Mouse (Mus musculus) testis, adult 2 months (tissue): Measurements from ENCODE around the gene Thada. TPM values are rescaled to one million over a fixed set of nuclear protein-coding genes. Genes with fewer than 3 reads are reported as not detected.

Source experiments
- H3K27ac ChIP-seq: fragments of 200-500 bp; 2 replicates; pipeline ENCODE4 v1.5.1; 2012; ENCODE audit warnings: low read depth, low read length; ENCODE audit not compliant: control insufficient read depth, insufficient read depth
- H3K27me3 ChIP-seq: fragments of 200-500 bp; 2 replicates; pipeline ENCODE4 v1.6.1; 2012; ENCODE audit warnings: mild to moderate bottlenecking, low read length, moderate library complexity; ENCODE audit not compliant: control insufficient read depth, insufficient read depth
- H3K36me3 ChIP-seq: fragments of 200-500 bp; 2 replicates; pipeline ENCODE4 v1.6.1; 2012; ENCODE audit warnings: mild to moderate bottlenecking, low read length; ENCODE audit not compliant: control insufficient read depth, insufficient read depth
- H3K4me1 ChIP-seq: fragments of 200-500 bp; 2 replicates; pipeline ENCODE4 v1.6.1; 2012; ENCODE audit warnings: low read length; ENCODE audit not compliant: control insufficient read depth, insufficient read depth
- H3K4me3 ChIP-seq: fragments of 200-500 bp; 2 replicates; pipeline ENCODE4 v1.5.1; 2012; ENCODE audit warnings: low read depth, mild to moderate bottlenecking, low read length, moderate library complexity, mixed read lengths; ENCODE audit not compliant: control insufficient read depth
- CTCF ChIP-seq: fragments of 200-500 bp; IDR thresholded peaks from 2 replicates; pipeline ENCODE4 v1.5.1; 2012; ENCODE audit warnings: low read depth, mild to moderate bottlenecking, inconsistent platforms, low read length, moderate library complexity; ENCODE audit not compliant: control insufficient read depth, insufficient read depth, insufficient replicate concordance
- POLR2A ChIP-seq: fragments of 200-500 bp; IDR thresholded peaks from 2 replicates; pipeline ENCODE4 v1.6.1; 2012; ENCODE audit warnings: low read depth, mild to moderate bottlenecking, inconsistent platforms, low read length, moderate library complexity; ENCODE audit not compliant: control insufficient read depth
- polyA plus RNA-seq: library from polyadenylated mRNA; depleted of rRNA; stranded (reverse); fragments of >200 nt; gene quantifications from 2 replicates; pipeline ENCODE4 v1.2.3, GENCODE M21; 2012

The Thada gene
- polyA plus RNA-seq, 1 experiment, result 15.8 TPM

GRCm38 (mm10) chr17:84155516-84156226 is 310.3 kb downstream of the Thada start:
- Histone ChIP-seq H3K27ac (no peak overlapping the region), H3K27me3 (no peaks in the 10 kb centered on the region), H3K4me3 (no peak overlapping the region), H3K4me1 (no peaks in the 10 kb centered on the region; the same call in 1 of the 2 replicates), H3K36me3 (no peaks in the 10 kb centered on the region)
- TF ChIP-seq CTCF (no peak), POLR2A (no peak)

DNA sequence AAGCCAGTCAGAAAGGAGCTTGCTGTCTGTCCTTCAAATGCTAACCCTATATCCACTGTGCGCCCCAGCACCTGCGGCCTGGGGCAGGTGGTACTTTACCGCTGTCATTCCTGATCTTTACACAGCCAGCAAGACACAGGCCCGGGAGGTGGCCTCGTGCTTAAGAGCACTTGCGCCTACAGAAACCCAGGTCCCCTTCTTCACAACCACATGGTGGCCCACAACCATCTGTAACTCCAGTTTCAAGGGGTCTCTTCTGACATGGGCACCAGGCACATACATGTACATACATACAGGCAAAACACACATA is 311.0 kb downstream of the Thada start:
- no peak overlapping the region for H3K27ac ChIP-seq

DNA sequence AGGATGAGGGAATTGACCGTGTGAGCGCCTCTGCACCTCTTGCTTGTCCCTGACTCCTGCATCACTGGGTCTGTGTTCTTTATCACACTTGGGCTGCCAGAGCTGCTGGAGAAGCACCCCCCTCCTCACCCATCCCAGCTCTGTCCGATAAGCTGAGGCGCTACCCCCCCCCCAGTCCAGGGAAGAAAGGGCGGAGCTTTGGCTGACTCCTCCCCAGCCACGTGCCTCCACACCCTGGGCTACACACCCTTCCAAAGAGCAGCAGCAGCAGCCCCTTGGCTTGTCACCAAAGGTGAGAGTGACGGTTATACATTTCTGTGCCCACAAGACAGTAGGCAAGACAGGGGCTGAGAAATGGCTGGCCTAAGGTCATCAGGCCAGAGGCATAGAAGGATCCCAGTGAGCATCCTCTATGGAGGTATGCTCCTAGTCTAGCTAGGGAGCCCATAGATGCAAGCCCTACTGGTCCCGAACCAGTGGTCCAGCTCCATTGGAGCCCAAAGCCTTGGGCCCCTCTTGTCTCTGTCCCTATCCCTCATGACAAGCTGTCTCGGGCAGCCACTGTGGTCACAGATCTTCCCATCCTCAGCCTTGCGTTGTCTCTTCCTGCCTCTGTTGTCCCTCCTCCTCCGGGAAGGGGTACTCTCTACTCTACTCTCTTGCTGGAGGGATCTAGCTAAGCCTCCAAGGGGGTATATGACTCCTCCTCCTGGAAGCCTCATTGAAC is 311.5 kb downstream of the Thada start:
- H3K4me1 ChIP-seq, result no peaks in the 10 kb centered on the region; the same call in 1 of the 2 replicates
- no peaks in the 10 kb centered on the region for H3K36me3 ChIP-seq
- H3K27ac ChIP-seq, result no peak overlapping the region
- H3K27me3 ChIP-seq, result no peaks in the 10 kb centered on the region
- TF ChIP-seq CTCF, result no peak
- TF ChIP-seq POLR2A, result no peak
- no peak overlapping the region for H3K4me3 ChIP-seq

More for the DNA sequence above, 311.0 kb downstream of the Thada start:
- Histone ChIP-seq H3K36me3 (no peaks in the 10 kb centered on the region), H3K4me3 (no peak overlapping the region), H3K27me3 (no peaks in the 10 kb centered on the region), H3K4me1 (no peaks in the 10 kb centered on the region; the same call in 1 of the 2 replicates)
- TF ChIP-seq POLR2A, result no peak
- TF ChIP-seq CTCF, result no peak

GRCm38 (mm10) chr17:84152976-84153786 is 312.8 kb downstream of the Thada start:
- TF ChIP-seq POLR2A (no peak), CTCF (no peak)
- H3K27ac ChIP-seq, result no peak overlapping the region
- no peaks in the 10 kb centered on the region for H3K36me3 ChIP-seq
- H3K4me1 ChIP-seq, result peaks cover 2% of the 10 kb centered on the region; the same call in 1 of the 2 replicates
- H3K4me3 ChIP-seq, result no peak overlapping the region
- H3K27me3 ChIP-seq, result no peaks in the 10 kb centered on the region

DNA sequence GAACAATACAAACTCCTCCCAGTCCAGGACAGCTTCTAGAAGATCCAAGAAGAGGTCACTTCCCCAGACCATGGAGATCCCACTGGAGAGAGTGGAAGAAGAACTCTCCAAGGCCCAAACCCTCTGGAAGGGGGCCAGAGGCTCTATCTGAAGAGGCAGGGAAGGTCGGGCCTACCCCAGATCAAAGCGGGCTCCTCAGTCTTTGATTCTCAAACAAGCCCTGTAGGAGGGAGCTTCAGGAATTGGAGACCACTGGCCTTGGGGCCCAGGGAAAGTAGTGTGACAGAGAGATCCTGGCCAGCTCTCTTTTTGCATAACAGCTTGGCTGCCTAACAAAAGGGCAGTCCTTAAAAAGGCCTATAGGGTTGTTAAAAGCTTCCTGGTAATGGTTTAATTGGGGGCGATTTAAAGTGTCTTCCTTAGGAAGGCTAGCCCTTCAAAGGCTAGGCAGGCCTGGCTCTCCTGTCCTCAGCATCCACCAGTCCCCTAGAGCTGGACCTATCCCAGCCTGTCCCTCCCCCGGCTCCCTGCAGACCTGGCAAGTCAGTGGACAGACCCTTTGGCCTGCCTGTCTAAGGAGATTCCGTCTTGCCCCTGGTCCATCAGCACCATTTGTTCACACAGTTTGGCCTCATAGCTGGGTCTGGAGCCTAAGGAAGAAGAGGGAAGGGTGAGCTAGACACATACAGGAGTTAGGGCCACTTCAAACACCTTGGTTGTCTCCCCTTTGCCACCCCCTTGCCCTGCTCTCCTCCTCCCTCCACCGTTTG is 313.6 kb downstream of the Thada start:
- TF ChIP-seq POLR2A (no peak), CTCF (no peak)
- Histone ChIP-seq H3K27ac (no peak overlapping the region), H3K36me3 (no peaks in the 10 kb centered on the region), H3K4me1 (peaks cover 2% of the 10 kb centered on the region; the same call in 1 of the 2 replicates), H3K27me3 (no peaks in the 10 kb centered on the region), H3K4me3 (no peak overlapping the region)

DNA sequence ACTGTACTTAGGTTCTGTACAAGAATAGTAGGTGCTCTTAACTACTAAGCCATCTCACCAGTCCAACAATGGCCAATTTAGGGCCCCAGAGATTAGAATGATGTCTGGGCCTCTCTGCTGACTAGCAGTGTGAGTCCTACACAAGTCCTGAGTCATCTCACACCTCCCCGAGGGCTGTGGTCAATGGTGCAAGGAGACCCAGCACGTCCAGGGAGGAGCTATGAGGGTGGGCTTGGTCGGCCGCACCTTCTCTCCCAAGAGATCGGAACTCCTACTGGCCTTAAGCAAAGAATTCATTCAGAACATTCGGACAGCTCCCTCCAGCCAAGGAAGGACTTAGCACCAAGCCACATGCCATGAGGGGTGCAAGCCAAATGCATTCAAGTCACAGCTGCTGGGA is 314.7 kb downstream of the Thada start:
- Histone ChIP-seq H3K36me3 (no peaks in the 10 kb centered on the region), H3K27me3 (no peaks in the 10 kb centered on the region), H3K27ac (no peak overlapping the region), H3K4me1 (peaks cover 2% of the 10 kb centered on the region; the same call in 1 of the 2 replicates), H3K4me3 (no peak overlapping the region)
- TF ChIP-seq POLR2A (no peak), CTCF (no peak)
